Mouse (Mus musculus): ENCODE data around the gene Cbfb.

DNA sequence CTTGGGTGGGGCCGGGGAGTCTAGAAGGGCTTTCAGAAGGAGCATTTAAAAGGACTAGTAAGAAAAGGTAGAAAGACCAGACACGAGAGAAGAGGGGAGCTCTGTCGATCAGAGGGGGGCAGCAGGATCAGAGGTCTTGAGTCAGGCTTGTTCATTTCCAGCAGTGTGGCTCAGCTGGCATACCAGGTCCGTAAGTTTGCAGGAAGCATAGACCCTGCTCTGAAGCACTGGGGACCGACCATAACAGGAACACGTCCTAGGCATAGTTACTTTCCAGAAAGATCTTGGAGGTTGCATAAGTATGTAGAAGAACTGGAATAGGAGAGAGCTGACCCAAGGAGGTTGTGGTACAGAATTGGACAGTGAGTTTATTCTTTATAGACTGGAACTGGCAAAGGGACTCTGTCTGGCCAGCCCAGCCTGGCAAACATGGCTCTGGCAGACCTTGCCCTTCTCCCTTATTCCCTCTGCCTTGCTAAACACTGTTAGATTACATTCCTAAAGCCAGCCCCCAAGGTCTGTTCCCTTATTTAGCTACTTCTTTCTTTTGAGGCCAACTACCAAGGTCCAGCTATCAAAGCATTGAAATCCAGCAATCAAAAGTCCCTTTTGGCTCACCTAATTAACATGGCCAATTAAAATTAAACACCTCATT is 15.3 kb upstream of the Cbfb start:
- TF ChIP-seq CTCF (IDR thresholded peaks at IDR 0.05 in 2 of 3, conservative IDR thresholded peaks at IDR 0.05 in 1 of 3; ENCODE audit: control insufficient read depth in 1 of 3, insufficient read depth in 1 of 3, low read depth in 2 of 3, low read length in 3 of 3, poor library complexity in 1 of 3, severe bottlenecking in 1 of 3): no peak
- no peak for TF ChIP-seq ZNF384 (IDR thresholded peaks at IDR 0.05; ENCODE audit: low read depth, low read length)
- TF ChIP-seq POLR2AphosphoS5 (IDR thresholded peaks at IDR 0.05; ENCODE audit: borderline replicate concordance, low read depth, low read length): no peak
- no peak for TF ChIP-seq POLR2A (IDR thresholded peaks at IDR 0.05; ENCODE audit: control insufficient read depth in 1 of 2, insufficient read depth in 1 of 2, low read depth in 1 of 2, low read length in 2 of 2, poor library complexity in 1 of 2)
- no peak for TF ChIP-seq POLR2AphosphoS2 (IDR thresholded peaks at IDR 0.05; ENCODE audit: low read length)
- TF ChIP-seq NRF1 (IDR thresholded peaks at IDR 0.05; ENCODE audit: insufficient read depth, low read depth, low read length, poor library complexity, severe bottlenecking): no peak
- no peak for TF ChIP-seq GATA1 (IDR thresholded peaks at IDR 0.05; ENCODE audit: low read depth, low read length)

Measured in MEL (cell line).